Mouse (Mus musculus): Measurements from ENCODE around the gene Mex3a.

The Mex3a gene

GRCm38 (mm10) chr3:88544514-88544913 lies 12.3 kb downstream of the Mex3a start:
- no peak for DNase-seq (ENCODE audit: low read depth, low spot score)

DNA sequence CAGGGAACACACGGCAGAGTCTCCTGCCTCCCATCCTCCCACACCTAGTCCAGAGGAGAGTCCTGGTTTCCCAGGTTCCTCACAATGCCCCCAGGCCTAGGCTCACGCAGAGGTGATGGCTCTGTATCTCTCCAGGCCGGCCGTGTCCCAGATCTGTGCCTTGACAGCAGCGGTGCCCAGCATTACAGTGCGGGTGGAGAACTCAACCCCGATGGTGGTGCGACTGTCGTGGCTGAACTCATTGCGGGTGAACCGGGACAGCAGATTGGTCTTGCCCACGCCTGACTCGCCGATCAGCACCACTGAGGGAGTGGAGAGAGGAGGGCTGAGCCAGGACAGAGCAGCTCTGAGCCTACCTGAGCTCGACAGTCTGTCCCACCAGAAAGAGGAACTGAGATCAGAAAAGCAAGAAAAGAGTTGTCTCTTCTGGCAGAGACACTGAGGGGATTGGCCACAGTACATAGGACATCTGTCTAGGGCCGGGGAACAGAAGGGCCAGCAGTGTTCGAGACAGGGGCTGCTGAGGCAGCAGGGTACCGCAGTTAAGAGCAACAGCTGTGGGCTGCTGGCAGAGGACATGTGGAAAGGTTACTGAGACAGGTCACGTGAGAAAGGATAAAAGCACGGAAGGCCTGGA lies 12.9 kb downstream of the Mex3a start:
- no peak for DNase-seq (ENCODE audit: low read depth, low spot score)

GRCm38 (mm10) chr3:88546674-88547418 lies 14.7 kb downstream of the Mex3a start:
- DNase-seq (ENCODE audit: low read depth, low spot score), result no peak

GRCm38 (mm10) chr3:88548180-88548917 lies 16.2 kb downstream of the Mex3a start, which contains the start of gene Rab25:
Rab25 (minus strand) TSS chr3:88548300.
- no peak for DNase-seq (ENCODE audit: low read depth, low spot score)

GRCm38 (mm10) chr3:88551586-88551985 lies 19.4 kb downstream of the Mex3a start:
- DNase-seq (ENCODE audit: low read depth, low spot score), result no peak

GRCm38 (mm10) chr3:88552082-88552645 lies 20.0 kb downstream of the Mex3a start:
- no peak for DNase-seq (ENCODE audit: low read depth, low spot score)

DNA sequence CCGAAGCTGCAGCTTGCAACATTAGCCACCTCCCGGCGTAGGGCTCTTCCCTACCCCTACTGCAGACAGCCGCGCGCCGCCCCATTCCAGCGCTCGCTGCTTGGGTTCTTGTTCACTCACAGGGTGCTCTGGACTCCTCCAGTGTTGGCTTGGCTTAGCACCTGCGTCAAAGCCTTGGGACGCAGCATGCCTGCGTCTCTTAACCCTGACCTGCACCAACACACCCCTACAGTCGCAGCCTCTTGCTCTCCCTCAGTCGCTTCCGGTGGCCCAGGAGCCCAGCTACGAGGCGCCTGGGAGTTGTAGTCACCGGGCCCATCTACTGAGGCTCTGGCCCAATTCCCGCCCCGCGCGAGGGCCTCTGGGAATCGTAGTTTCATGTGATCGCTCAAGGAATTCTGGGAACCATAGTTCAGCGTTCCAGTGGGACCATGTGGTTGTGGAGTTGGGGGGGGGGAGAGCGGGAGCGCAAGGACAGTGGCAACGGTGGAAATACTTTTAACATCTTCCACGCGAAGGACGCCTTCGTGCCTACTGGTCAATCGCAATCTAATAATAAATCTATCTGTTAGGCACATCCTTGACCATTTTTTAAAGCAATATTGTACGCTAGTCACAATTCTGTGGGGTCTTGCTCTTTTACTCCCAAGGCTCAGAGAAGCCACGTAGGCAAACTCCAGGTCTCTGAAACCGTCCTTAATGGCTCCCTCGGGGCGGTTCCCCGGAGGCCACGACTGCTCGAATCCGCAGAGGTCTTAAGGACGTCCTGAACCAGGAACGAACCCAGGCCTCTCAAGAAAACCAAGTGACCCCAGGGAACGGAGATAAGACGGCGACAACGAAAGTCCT lies 20.7 kb downstream of the Mex3a start, which contains the start of gene Lamtor2:
Gene Lamtor2, minus strand, starts transcription at position 399 of the 849 bp plus-strand sequence.
- peak; percentile 97 for DNase-seq (ENCODE audit: low read depth, low spot score)

GRCm38 (mm10) chr3:88553525-88553879 lies 21.3 kb downstream of the Mex3a start, which contains the start of gene Ubqln4:
Ubqln4 (plus strand) TSS chr3:88553758.
- DNase-seq (ENCODE audit: low read depth, low spot score), result peak; percentile 88

DNA sequence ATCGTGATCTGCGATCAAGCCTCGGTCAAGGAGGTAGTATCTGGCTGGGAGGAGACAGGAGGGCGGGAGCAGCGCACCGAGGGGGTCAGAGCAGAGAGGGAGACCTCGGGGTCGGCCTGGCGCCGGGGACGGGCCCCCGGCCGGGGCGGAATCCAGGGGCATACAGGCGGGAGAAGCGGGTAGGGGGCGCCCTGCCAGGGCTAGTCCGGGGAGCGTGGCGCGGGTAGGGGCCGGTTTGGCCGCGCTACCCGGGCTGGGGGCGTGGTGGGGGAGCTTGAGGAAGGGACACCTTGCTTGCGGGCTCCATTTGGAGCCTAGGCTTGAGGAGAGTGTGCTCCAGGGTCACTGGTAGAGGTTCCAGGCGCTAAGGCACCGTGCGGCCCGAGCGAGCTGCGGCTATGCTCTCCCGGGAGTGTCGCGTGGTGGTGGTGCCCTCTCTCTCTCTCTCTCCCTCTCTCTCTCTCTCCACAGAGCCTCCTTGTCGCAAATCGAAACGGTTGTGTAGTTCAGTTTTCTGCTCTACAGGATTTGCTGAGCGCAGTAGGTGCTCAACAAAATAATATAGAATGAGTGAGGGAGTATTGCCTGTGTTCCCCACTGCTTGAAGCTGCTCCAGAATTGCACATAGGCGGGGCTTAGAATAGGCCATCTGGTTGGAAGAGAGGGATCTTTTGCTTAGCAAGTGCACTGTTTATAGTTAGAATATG lies 21.8 kb downstream of the Mex3a start:
- DNase-seq (ENCODE audit: low read depth, low spot score), result no peak

- no peak for DNase-seq (ENCODE audit: low read depth, low spot score)
Measured at GRCm38 (mm10) chr3:88555069-88555605, 22.9 kb downstream of the Mex3a start.

- no peak for DNase-seq (ENCODE audit: low read depth, low spot score)
Measured at GRCm38 (mm10) chr3:88555731-88556130, 23.5 kb downstream of the Mex3a start.

GRCm38 (mm10) chr3:88556616-88557015 lies 24.4 kb downstream of the Mex3a start:
- no peak for DNase-seq (ENCODE audit: low read depth, low spot score)

- no peak for DNase-seq (ENCODE audit: low read depth, low spot score)
Measured at GRCm38 (mm10) chr3:88559596-88559995, 27.4 kb downstream of the Mex3a start.

DNA sequence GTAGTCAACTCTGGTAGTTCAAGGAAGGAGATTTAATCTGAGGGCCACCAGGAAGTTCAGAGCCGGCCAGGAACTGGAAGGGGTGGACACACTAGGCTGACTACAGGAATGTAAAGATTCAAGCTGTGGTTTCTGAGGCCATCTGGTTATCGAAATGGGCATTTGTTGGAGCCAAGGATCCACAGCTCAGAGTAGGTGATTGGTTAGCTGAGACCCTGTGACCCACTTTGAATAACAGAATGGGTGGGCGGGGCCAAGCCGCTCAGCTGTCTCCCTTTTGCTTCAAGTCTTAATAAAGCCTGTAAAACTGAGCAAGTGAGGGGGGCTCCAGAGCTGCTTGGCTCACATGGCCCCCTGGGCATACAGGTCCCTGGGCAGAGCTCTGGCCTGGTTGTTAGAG lies 29.8 kb downstream of the Mex3a start:
- no peak for DNase-seq (ENCODE audit: low read depth, low spot score)

DNA sequence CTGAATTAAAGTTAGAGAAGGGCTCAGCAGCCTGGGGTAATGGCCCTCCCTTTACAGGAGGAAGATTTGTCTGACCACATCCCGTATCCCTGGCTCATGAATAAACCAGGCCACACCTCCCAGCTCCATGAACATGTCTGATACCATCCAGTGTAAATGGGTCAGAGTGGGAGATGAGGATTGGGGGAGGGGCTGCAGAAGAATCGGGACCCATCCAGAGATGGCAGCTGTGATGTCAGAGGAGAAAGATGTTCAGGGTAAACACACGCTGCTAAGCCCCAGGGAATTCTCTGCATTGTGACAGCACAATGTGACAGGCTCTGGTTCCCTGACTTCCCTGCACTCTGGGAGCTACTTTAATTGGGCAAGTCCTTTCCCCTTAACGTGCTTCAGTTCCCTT lies 31.2 kb downstream of the Mex3a start:
- no peak for DNase-seq (ENCODE audit: low read depth, low spot score)

- no peak for DNase-seq (ENCODE audit: low read depth, low spot score)
Measured at GRCm38 (mm10) chr3:88563966-88564365, 31.8 kb downstream of the Mex3a start.

DNA sequence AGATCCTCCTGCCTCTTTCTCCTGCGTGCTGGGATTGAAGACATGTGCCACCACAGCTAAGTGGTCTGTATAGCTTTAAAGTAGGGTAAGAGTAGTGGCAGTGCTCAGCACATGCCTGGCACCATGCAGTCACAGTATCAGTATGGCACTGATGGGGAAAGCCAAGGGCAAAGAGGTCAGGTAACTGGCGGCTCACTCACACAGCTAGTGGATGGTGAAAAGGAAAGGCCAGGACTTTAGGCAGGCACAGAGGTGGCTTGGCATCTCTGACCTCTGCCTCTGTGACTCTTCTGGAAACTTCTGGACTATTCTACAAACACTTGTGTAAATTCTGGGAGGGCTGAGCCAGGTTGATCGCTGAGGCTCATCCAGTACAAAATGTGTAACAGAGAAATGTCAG lies 33.9 kb downstream of the Mex3a start:
- DNase-seq (ENCODE audit: low read depth, low spot score), result no peak

- DNase-seq (ENCODE audit: low read depth, low spot score), result no peak
Measured at GRCm38 (mm10) chr3:88566536-88567061, 34.4 kb downstream of the Mex3a start.

- no peak for DNase-seq (ENCODE audit: low read depth, low spot score)
Measured at GRCm38 (mm10) chr3:88567892-88568291, 35.7 kb downstream of the Mex3a start.

- no peak for DNase-seq (ENCODE audit: low read depth, low spot score)
Measured at GRCm38 (mm10) chr3:88568615-88569014, 36.4 kb downstream of the Mex3a start.

Measured in skeletal muscle tissue, adult 2 months (tissue).